Mouse (Mus musculus): Measurements from ENCODE around the gene Adamtsl2. TPM values are rescaled to one million over a fixed set of nuclear protein-coding genes. Genes with fewer than 3 reads are reported as not detected.

Adamtsl2 gene
- polyA plus RNA-seq, 1 experiment, result 0.04 TPM

DNA sequence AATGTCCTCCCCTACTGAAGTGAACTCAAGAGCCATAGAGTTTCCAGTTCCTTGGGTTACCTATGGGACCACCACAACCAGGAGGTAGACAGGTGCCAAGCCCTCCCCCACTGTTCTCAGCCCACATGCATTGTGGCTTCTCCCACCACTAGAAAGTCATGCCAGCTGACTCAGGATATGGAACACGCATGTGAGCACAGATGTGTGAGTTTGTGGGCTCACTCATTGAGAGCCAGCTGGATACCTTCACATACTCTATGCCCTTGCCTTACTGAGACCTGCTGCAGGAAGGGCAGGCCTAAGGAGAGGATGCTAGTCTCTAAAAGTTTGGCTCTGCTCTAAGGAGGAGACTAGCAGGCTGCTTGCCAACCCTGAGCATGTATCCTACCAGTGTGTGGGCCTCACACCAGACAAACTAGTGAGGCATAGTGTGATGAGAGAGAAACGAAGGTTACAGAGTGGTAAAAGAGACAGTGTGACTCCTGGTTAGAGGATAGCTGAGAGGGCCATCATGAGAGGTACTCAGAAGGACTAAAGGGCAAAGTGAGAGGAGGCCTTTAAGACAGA lies 8.8 kb upstream of the Adamtsl2 start:
- peaks cover 5% of the 10 kb centered on the region for H3K27me3 ChIP-seq (ENCODE audit: control insufficient read depth, insufficient read depth, insufficient read length)
- no peaks in the 10 kb centered on the region for H3K36me3 ChIP-seq (ENCODE audit: control insufficient read depth, insufficient read depth)
- H3K79me2 ChIP-seq (ENCODE audit: control insufficient read depth, insufficient read depth), result no peaks in the 10 kb centered on the region
- TF ChIP-seq MYOG (IDR thresholded peaks at IDR 0.05; ENCODE audit: control insufficient read depth, extremely low read depth, insufficient read length), result no peak
- TF ChIP-seq FOSL1 (IDR thresholded peaks at IDR 0.05; ENCODE audit: insufficient read depth, low read length, poor library complexity, severe bottlenecking), result no peak
- no peak for TF ChIP-seq MAX (IDR thresholded peaks at IDR 0.05)
- TF ChIP-seq MYOD1 (IDR thresholded peaks at IDR 0.05; ENCODE audit: control insufficient read depth, insufficient read length, low read depth), result no peak
- TF ChIP-seq CEBPB (IDR thresholded peaks at IDR 0.05; ENCODE audit: low read depth), result no peak
- TF ChIP-seq USF1 (IDR thresholded peaks at IDR 0.05; ENCODE audit: low read depth), result no peak
- no peak for TF ChIP-seq CTCF (IDR thresholded peaks at IDR 0.05; ENCODE audit: control insufficient read depth, insufficient read depth, insufficient read length)
- H3ac ChIP-seq (ENCODE audit: control insufficient read depth, insufficient read length, low read depth), result no peak overlapping the region
- no peaks in the 10 kb centered on the region for H3K79me3 ChIP-seq (ENCODE audit: low read depth)
- no peak overlapping the region for H3K4me3 ChIP-seq (ENCODE audit: insufficient read depth, poor library complexity, severe bottlenecking)

DNA sequence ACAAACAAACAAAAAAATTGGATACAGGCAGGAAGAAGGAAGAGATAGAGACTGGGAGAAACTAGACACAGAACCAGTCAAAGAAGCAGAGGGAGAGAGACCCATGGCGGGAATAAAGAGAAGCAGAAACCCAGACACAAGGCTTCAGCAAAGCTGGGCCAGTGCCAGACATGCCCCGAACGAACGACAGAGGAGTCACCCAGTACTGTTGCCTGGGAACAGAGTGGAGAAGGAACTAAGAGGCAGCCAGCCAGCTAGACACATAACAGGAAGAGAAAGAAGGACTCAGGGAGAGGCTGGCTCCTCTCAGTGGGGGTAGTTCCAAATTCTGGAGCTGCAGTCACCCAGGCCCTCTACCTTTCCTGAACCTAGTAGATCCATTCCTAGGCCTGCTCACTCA lies 8.0 kb upstream of the Adamtsl2 start:
- Histone ChIP-seq H3K79me3 (ENCODE audit: low read depth) (no peaks in the 10 kb centered on the region), H3K79me2 (ENCODE audit: control insufficient read depth, insufficient read depth) (no peaks in the 10 kb centered on the region), H3K4me3 (ENCODE audit: insufficient read depth, poor library complexity, severe bottlenecking) (no peak overlapping the region), H3ac (ENCODE audit: control insufficient read depth, insufficient read length, low read depth) (no peak overlapping the region), H3K27me3 (ENCODE audit: control insufficient read depth, insufficient read depth, insufficient read length) (peaks cover 5% of the 10 kb centered on the region), H3K36me3 (ENCODE audit: control insufficient read depth, insufficient read depth) (no peaks in the 10 kb centered on the region)
- TF ChIP-seq CTCF (IDR thresholded peaks at IDR 0.05; ENCODE audit: control insufficient read depth, insufficient read depth, insufficient read length) (no peak), USF1 (IDR thresholded peaks at IDR 0.05; ENCODE audit: low read depth) (no peak), CEBPB (IDR thresholded peaks at IDR 0.05; ENCODE audit: low read depth) (no peak), MYOG (IDR thresholded peaks at IDR 0.05; ENCODE audit: control insufficient read depth, extremely low read depth, insufficient read length) (no peak)

DNA sequence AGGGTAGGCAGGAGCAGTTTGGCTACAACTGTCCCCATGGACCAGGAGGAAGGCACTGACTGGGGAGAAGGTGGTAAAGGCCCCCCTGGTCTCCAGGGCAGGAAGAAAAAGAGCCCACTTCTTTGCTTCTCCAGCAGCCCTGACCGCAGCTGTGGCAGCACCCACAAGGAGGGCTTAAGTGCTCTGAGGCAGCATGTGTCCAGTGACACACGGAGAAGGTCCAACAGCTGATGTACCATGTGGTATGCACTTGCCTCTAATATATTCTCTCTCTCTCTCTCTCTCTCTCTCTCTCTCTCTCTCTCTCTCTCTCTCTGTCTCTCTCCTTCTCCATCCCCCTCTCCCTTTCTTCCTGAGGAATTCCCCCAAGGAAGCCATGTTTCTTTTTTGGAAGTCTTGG lies 7.2 kb upstream of the Adamtsl2 start, which contains the start of gene Mymk:
Gene Mymk (minus strand): TSS at position 202 of the 400 bp plus-strand sequence.
- TF ChIP-seq USF1 (IDR thresholded peaks at IDR 0.05; ENCODE audit: low read depth), result no peak
- TF ChIP-seq MYOG (IDR thresholded peaks at IDR 0.05; ENCODE audit: control insufficient read depth, extremely low read depth, insufficient read length), result no peak
- no peak for TF ChIP-seq CEBPB (IDR thresholded peaks at IDR 0.05; ENCODE audit: low read depth)
- TF ChIP-seq MAX (IDR thresholded peaks at IDR 0.05), result no peak
- TF ChIP-seq MYOD1 (IDR thresholded peaks at IDR 0.05; ENCODE audit: control insufficient read depth, insufficient read length, low read depth), result peak; percentile 20
- no peak for TF ChIP-seq FOSL1 (IDR thresholded peaks at IDR 0.05; ENCODE audit: insufficient read depth, low read length, poor library complexity, severe bottlenecking)
- TF ChIP-seq CTCF (IDR thresholded peaks at IDR 0.05; ENCODE audit: control insufficient read depth, insufficient read depth, insufficient read length), result no peak
- no peaks in the 10 kb centered on the region for H3K36me3 ChIP-seq (ENCODE audit: control insufficient read depth, insufficient read depth)
- no peaks in the 10 kb centered on the region for H3K79me2 ChIP-seq (ENCODE audit: control insufficient read depth, insufficient read depth)
- peaks cover 5% of the 10 kb centered on the region for H3K27me3 ChIP-seq (ENCODE audit: control insufficient read depth, insufficient read depth, insufficient read length)
- no peaks in the 10 kb centered on the region for H3K79me3 ChIP-seq (ENCODE audit: low read depth)
- H3ac ChIP-seq (ENCODE audit: control insufficient read depth, insufficient read length, low read depth), result no peak within 1 kb of the TSS
- no peak within 1 kb of the TSS for H3K4me3 ChIP-seq (ENCODE audit: insufficient read depth, poor library complexity, severe bottlenecking)

DNA sequence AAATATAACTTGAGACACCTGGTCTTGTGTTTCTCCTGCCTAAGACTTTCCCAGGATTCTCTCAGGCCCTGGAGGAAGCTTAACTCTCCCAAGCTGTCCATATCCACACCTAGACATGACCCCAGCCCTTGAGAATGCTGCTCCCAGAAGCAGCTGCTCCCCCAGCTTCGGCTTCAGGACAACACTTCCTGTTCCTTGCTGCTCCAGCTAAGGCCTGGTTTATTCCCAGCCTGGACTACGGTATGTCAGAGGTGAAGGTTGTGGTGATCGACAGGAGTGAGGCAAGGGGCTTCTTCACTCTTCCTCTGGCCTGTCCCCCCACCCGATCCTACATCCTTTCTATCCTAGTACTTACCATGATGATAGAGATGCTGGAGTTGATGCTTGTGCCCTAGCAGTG lies 5.8 kb upstream of the Adamtsl2 start:
- TF ChIP-seq MYOD1 (IDR thresholded peaks at IDR 0.05; ENCODE audit: control insufficient read depth, insufficient read length, low read depth) (no peak), CTCF (IDR thresholded peaks at IDR 0.05; ENCODE audit: control insufficient read depth, insufficient read depth, insufficient read length) (no peak)
- H3K79me2 ChIP-seq (ENCODE audit: control insufficient read depth, insufficient read depth), result no peaks in the 10 kb centered on the region
- H3ac ChIP-seq (ENCODE audit: control insufficient read depth, insufficient read length, low read depth), result no peak overlapping the region
- no peak overlapping the region for H3K4me3 ChIP-seq (ENCODE audit: insufficient read depth, poor library complexity, severe bottlenecking)
- H3K79me3 ChIP-seq (ENCODE audit: low read depth), result no peaks in the 10 kb centered on the region
- H3K27me3 ChIP-seq (ENCODE audit: control insufficient read depth, insufficient read depth, insufficient read length), result peaks cover 7% of the 10 kb centered on the region
- H3K36me3 ChIP-seq (ENCODE audit: control insufficient read depth, insufficient read depth), result no peaks in the 10 kb centered on the region

DNA sequence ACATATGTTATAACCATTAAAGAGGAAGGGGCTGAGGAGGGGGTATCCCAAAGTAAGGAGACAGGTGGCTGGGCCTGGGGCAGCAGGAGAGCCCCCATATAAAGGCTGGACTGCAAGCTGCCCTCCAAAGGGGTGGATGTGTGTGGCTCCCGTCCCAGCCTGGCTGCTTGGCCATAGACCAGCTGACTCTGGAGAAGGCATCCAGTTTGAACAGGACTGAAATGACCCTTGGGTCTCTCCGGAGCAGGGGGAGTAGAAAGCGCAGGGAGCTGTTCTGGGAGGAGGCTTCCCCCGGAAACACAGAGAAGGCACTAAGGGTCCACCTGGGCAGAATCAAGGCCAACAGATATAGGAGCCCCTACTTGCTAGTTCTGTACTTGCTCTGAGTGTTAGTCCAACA lies 4.4 kb upstream of the Adamtsl2 start:
- no peaks in the 10 kb centered on the region for H3K36me3 ChIP-seq (ENCODE audit: control insufficient read depth, insufficient read depth)
- peaks cover 17% of the 10 kb centered on the region for H3K27me3 ChIP-seq (ENCODE audit: control insufficient read depth, insufficient read depth, insufficient read length)
- TF ChIP-seq MAX (IDR thresholded peaks at IDR 0.05), result no peak
- no peak for TF ChIP-seq USF1 (IDR thresholded peaks at IDR 0.05; ENCODE audit: low read depth)
- no peak for TF ChIP-seq MYOD1 (IDR thresholded peaks at IDR 0.05; ENCODE audit: control insufficient read depth, insufficient read length, low read depth)
- TF ChIP-seq CEBPB (IDR thresholded peaks at IDR 0.05; ENCODE audit: low read depth), result no peak
- TF ChIP-seq FOSL1 (IDR thresholded peaks at IDR 0.05; ENCODE audit: insufficient read depth, low read length, poor library complexity, severe bottlenecking), result no peak
- no peak for TF ChIP-seq MYOG (IDR thresholded peaks at IDR 0.05; ENCODE audit: control insufficient read depth, extremely low read depth, insufficient read length)
- no peak for TF ChIP-seq CTCF (IDR thresholded peaks at IDR 0.05; ENCODE audit: control insufficient read depth, insufficient read depth, insufficient read length)

DNA sequence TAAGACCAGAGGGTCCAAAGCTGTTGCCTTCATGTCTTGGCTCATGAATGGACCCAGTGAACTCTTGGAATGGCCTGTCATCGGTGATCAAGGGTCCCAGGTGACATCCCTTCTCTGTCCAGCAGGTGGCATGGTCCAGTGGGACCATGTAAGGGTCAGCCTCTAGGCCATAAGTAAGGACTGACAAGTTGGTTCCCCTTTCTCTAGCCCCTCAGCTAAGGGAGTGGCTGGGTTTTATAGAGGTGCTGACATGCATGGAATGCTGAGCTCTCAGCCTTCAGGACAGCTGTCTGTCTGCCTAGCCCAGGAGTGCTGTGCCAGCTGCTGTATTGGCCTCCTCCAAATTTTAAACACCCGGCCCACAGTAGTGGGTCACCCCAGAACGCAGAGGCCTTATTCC lies 3.7 kb upstream of the Adamtsl2 start:
- Histone ChIP-seq H3K79me3 (ENCODE audit: low read depth) (no peaks in the 10 kb centered on the region), H3K4me3 (ENCODE audit: insufficient read depth, poor library complexity, severe bottlenecking) (no peak overlapping the region), H3K79me2 (ENCODE audit: control insufficient read depth, insufficient read depth) (no peaks in the 10 kb centered on the region), H3ac (ENCODE audit: control insufficient read depth, insufficient read length, low read depth) (no peak overlapping the region), H3K36me3 (ENCODE audit: control insufficient read depth, insufficient read depth) (no peaks in the 10 kb centered on the region), H3K27me3 (ENCODE audit: control insufficient read depth, insufficient read depth, insufficient read length) (peaks cover 19% of the 10 kb centered on the region)
- TF ChIP-seq FOSL1 (IDR thresholded peaks at IDR 0.05; ENCODE audit: insufficient read depth, low read length, poor library complexity, severe bottlenecking), result no peak
- TF ChIP-seq MAX (IDR thresholded peaks at IDR 0.05), result no peak
- no peak for TF ChIP-seq USF1 (IDR thresholded peaks at IDR 0.05; ENCODE audit: low read depth)
- TF ChIP-seq CTCF (IDR thresholded peaks at IDR 0.05; ENCODE audit: control insufficient read depth, insufficient read depth, insufficient read length), result peak; percentile 62

More for the DNA sequence above, 4.4 kb upstream of the Adamtsl2 start:
- Histone ChIP-seq H3K79me3 (ENCODE audit: low read depth) (no peaks in the 10 kb centered on the region), H3K4me3 (ENCODE audit: insufficient read depth, poor library complexity, severe bottlenecking) (no peak overlapping the region), H3K79me2 (ENCODE audit: control insufficient read depth, insufficient read depth) (no peaks in the 10 kb centered on the region), H3ac (ENCODE audit: control insufficient read depth, insufficient read length, low read depth) (no peak overlapping the region)
